Mouse (Mus musculus) myocyte (in vitro differentiated cells): ENCODE measurements around the gene Clec16a.

ENCODE experiments used
- CEBPB ChIP-seq: IDR thresholded peaks from 2 replicates; pipeline ENCODE4 v1.6.1; 2011; ENCODE audit warnings: mild to moderate bottlenecking, moderate library complexity; ENCODE audit not compliant: poor library complexity, insufficient read depth, severe bottlenecking
- E2F4 ChIP-seq: IDR thresholded peaks from one replicate; pipeline ENCODE4 v1.6.1; 2011; ENCODE audit warnings: mild to moderate bottlenecking, control low read depth, moderate library complexity; ENCODE audit not compliant: insufficient read depth
- MAX ChIP-seq: IDR thresholded peaks from one replicate; pipeline ENCODE4 v1.6.1; 2011; ENCODE audit warnings: low read depth, mild to moderate bottlenecking, control low read depth
- MYOD1 ChIP-seq, 3 experiments: IDR thresholded peaks; one replicate each; pipeline ENCODE4 v1.6.1; 2011; ENCODE audit warnings: control low read depth in 2 of 3, low read depth in 2 of 3, mild to moderate bottlenecking in 2 of 3, moderate library complexity in 1 of 3; ENCODE audit not compliant: insufficient read length in 2 of 3, control insufficient read depth in 1 of 3
- MYOG ChIP-seq, 3 experiments: IDR thresholded peaks; one replicate each; pipeline ENCODE4 v1.6.1; 2011; ENCODE audit warnings: control low read depth in 2 of 3, low read depth in 2 of 3, mild to moderate bottlenecking in 2 of 3; ENCODE audit not compliant: insufficient read length in 2 of 3, control insufficient read depth in 1 of 3, insufficient read depth in 1 of 3
- POLR2A ChIP-seq: IDR thresholded peaks from one replicate; pipeline ENCODE4 v1.6.1; 2011; ENCODE audit warnings: low read depth, mild to moderate bottlenecking, control low read depth, moderate library complexity; ENCODE audit not compliant: insufficient read length
- POLR2AphosphoS2 ChIP-seq: IDR thresholded peaks from one replicate; pipeline ENCODE4 v1.6.1; 2011; ENCODE audit warnings: low read depth, control low read depth; ENCODE audit not compliant: insufficient read length
- REST ChIP-seq: IDR thresholded peaks from one replicate; pipeline ENCODE4 v1.6.1; 2011; ENCODE audit warnings: mild to moderate bottlenecking, control low read depth, moderate library complexity; ENCODE audit not compliant: insufficient read depth, insufficient read length
- SRF ChIP-seq: IDR thresholded peaks from one replicate; pipeline ENCODE4 v1.6.1; 2011; ENCODE audit warnings: low read depth; ENCODE audit not compliant: control insufficient read depth, insufficient read length
- TCF12 ChIP-seq: IDR thresholded peaks from one replicate; pipeline ENCODE4 v1.6.1; 2011; ENCODE audit warnings: mild to moderate bottlenecking, control low read depth; ENCODE audit not compliant: poor library complexity, insufficient read depth, severe bottlenecking
- TCF3 ChIP-seq: IDR thresholded peaks from one replicate; pipeline ENCODE4 v1.6.1; 2011; ENCODE audit warnings: low read depth, control low read depth; ENCODE audit not compliant: insufficient read length
- USF1 ChIP-seq: IDR thresholded peaks from one replicate; pipeline ENCODE4 v1.6.1; 2011; ENCODE audit warnings: low read depth, mild to moderate bottlenecking, control low read depth, moderate library complexity

- TF ChIP-seq POLR2A (peak; percentile 98), E2F4 (no peak), MAX (no peak), TCF12 (no peak), TCF3 (no peak), SRF (peak; percentile 35), MYOG (IDR thresholded peaks at IDR 0.05; ENCODE audit: control insufficient read depth in 1 of 3, insufficient read depth in 1 of 3, insufficient read length in 2 of 3, low read depth in 2 of 3) (no peak), USF1 (no peak), MYOD1 (IDR thresholded peaks at IDR 0.05; ENCODE audit: control insufficient read depth in 1 of 3, insufficient read length in 2 of 3, low read depth in 2 of 3) (peak in 1 of 3 experiments; percentile 16), POLR2AphosphoS2 (peak; percentile 91), CEBPB (no peak), REST (no peak)
Observed at GRCm38 (mm10) chr16:10542698-10543365, 2.3 kb upstream of the Clec16a start, which contains the start of gene Dexi.
